Mouse (Mus musculus): ENCODE data around the gene Hist2h4. TPM values are rescaled to one million over a fixed set of nuclear protein-coding genes. Genes with fewer than 3 reads are reported as not detected.
"Not testable (repeated sequence)": the region's sequence is repeated elsewhere in the genome, so short reads cannot be mapped to it uniquely, and the experiment has no call there.

Hist2h4 gene
- total RNA-seq, 4 experiments from 2014 or later = 10.8 to 16.2 (median 12.3) TPM

- no peak for DNase-seq (ENCODE audit: low spot score)
Measured at GRCm38 (mm10) chr3:96221640-96222038, 41.5 kb downstream of the Hist2h4 start.

DNA sequence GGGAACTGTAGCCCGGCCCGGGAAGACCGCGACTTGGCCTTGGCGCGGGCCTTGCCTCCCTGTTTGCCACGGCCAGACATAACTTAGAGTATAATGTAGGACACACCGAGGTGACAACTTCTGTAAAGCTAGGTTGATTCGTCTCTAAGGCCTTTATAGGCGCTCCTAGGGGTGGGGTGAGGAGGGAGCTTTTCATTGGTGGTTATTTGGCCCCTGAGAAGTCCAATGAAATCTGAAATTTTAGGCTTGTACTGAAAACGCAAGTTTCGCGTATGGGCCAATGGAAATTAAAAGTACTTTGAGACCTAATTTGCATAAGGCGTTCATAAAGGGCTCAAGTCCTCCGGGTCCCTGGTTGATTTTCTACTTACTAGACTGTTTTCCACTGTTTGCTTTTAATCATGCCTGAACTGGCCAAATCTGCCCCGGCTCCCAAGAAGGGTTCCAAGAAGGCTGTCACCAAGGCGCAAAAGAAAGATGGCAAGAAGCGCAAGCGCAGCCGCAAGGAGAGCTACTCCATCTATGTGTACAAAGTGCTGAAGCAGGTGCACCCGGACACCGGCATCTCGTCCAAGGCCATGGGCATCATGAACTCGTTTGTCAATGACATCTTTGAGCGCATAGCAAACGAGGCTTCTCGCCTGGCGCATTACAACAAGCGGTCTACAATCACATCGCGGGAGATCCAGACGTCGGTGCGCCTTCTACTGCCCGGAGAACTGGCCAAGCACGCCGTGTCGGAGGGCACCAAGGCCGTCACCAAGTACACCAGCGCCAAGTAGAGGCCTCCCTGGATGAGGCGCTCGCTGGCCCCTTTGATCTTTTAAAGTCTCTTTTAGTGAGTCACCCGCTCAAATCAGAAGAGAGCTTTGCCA lies 42.1 kb downstream of the Hist2h4 start, which contains the start of the genes Hist2h2ac and Hist2h2be:
Gene Hist2h2ac, minus strand, starts transcription at position 116 of the 875 bp plus-strand sequence.
Gene Hist2h2be, plus strand, starts transcription at position 355 of the 875 bp plus-strand sequence.
- DNase-seq (ENCODE audit: low spot score) = peak; percentile 96

- DNase-seq (ENCODE audit: low spot score) = not testable (repeated sequence)
Measured at GRCm38 (mm10) chr3:96220131-96220764, 42.9 kb downstream of the Hist2h4 start.

GRCm38 (mm10) chr3:96219661-96220130 lies 43.4 kb downstream of the Hist2h4 start, which contains the start of the genes Bola1 and Hist2h2ab:
TSS of gene Bola1 (minus strand) at chr3:96219709.
TSS of gene Hist2h2ab (plus strand) at chr3:96219865.
- DNase-seq (ENCODE audit: low spot score) = peak; percentile 92

GRCm38 (mm10) chr3:96219191-96219641 lies 43.9 kb downstream of the Hist2h4 start:
- DNase-seq (ENCODE audit: low spot score) = no peak

Small RNA genes within 50 kb of the gene (microRNA-seq; reads per million reads assigned to microRNA genes)
- not detected for gene Gm44492
- gene Gm47311 = not detected
- not detected for gene Gm47313

Other genes starting within 250 kb of the Hist2h4 start
- 10 to 100 TPM; 27.2 to 33.8 (median 30.0) TPM for gene Vps45, start 204.8 kb downstream of the Hist2h4 start, total RNA-seq (2022)
- gene Otud7b, start 158.8 kb downstream of the Hist2h4 start, total RNA-seq (2022) = 10 to 100 TPM; 55.4 to 63.1 (median 59.8) TPM
- 1 to 10 TPM; 1.7 to 3.0 (median 2.2) TPM for gene Mtmr11, start 101.3 kb downstream of the Hist2h4 start, total RNA-seq (2022)
- gene Sf3b4, start 91.0 kb downstream of the Hist2h4 start, total RNA-seq (2022) = 10 to 100 TPM; 14.1 to 17.2 (median 16.2) TPM
- gene Sv2a, start 82.2 kb downstream of the Hist2h4 start, total RNA-seq (2022) = 1 to 10 TPM; 1.6 to 7.0 (median 4.2) TPM
- 10 to 100 TPM; 24.1 to 35.6 (median 29.8) TPM for gene Bola1, start 43.6 kb downstream of the Hist2h4 start, total RNA-seq (2022)
- 1 to 10 TPM; 1.4 to 3.6 (median 2.9) TPM for gene Hist2h2ab, start 43.4 kb downstream of the Hist2h4 start, total RNA-seq (2022)
- gene Hist2h2ac, start 42.4 kb downstream of the Hist2h4 start, total RNA-seq (2022) = 10 to 100 TPM; 17.5 to 26.5 (median 24.3) TPM
- 10 to 100 TPM in 2 of 4 experiments, 1 to 10 TPM in 2; 8.3 to 10.2 (median 9.8) TPM for gene Hist2h2be, start 42.2 kb downstream of the Hist2h4 start, total RNA-seq (2022)
- 1 to 10 TPM; 4.1 to 8.4 (median 6.8) TPM for gene Hist2h3c2, start 24.2 kb downstream of the Hist2h4 start, total RNA-seq (2022)
- gene Hist2h2aa2, start 23.0 kb downstream of the Hist2h4 start, total RNA-seq (2022) = 100 to 1,000 TPM; 141 to 256 (median 216) TPM
- 10 to 100 TPM in 3 of 4 experiments, 1 to 10 TPM in 1; 8.5 to 81.5 (median 26.6) TPM for gene Hist2h2aa1, start 17.8 kb downstream of the Hist2h4 start, total RNA-seq (2022)
- gene Hist2h3c1, start 16.6 kb downstream of the Hist2h4 start, total RNA-seq (2022) = not detected
- gene Hist2h3b, start 5.3 kb upstream of the Hist2h4 start, total RNA-seq (2022) = 10 to 100 TPM; 12.2 to 24.7 (median 15.9) TPM
- 10 to 100 TPM; 28.0 to 42.3 (median 33.7) TPM for gene Hist2h2bb, start 6.4 kb upstream of the Hist2h4 start, total RNA-seq (2022)
- 1 to 10 TPM in 1 of 4 experiments, under 1 TPM in 3; 0.38 to 1.1 (median 0.66) TPM for gene Fcgr1, start 30.7 kb upstream of the Hist2h4 start, total RNA-seq (2022)
- not detected for gene BC107364, start 189.0 kb upstream of the Hist2h4 start, total RNA-seq (2022)

Data from heart, adult 8-10 months (tissue).